Mouse (Mus musculus): ENCODE measurements at regions not wholly inside any gene's neighbourhood (a gene's known extent, or its start where the extent isn't known, plus 50 kb on each side); places are given as distances from the start of the nearest gene placed in this dataset.

DNA sequence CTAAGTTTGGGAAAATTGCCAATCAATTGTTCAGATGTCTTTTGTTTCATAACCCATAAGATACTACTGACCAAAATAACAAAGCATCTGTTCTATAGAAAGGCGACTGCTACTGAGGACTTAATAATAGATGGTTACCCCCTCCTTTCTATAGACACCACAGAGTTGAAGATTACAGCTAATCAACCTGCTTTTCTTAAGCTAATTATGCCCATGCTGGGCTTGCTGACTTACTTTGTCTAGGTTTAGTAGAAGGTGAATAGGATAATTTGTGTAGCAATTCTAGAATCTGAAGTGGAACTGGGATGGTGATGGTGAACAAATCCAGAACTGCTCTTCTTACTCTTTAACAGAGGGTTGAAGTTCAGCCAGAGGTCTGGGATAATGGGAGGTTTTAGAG is 53.8 kb upstream of the Tbx18 start:
- in situ Hi-C loops (cut with MboI; ENCODE audit: low pct_unique_long_range_greater_than_20kb in 1 of 2, low sequenced_read_pairs in 2 of 2, unreplicated experiment in 1 of 2), result no loop called here

DNA sequence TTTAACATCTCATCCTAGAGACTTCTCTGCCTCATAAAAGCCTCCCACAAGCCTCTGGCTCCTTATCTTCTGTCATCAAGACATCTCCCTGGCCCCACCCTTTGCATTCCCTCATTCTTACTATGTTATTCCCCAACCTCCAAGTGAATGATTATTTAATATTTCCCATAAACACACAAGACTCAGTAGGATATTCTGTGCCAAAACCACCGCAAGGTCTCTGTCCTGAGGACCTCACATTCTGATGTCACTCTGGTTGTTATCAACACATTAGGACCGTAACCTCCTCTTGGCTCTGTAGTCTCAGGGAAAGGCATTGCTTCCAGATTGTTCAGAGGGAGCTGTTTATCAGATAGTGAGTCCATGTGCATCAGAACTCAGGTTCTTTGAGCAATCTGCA is 80.7 kb upstream of the Tbx18 start:
- in situ Hi-C loops (cut with MboI; ENCODE audit: low pct_unique_long_range_greater_than_20kb in 1 of 2, low sequenced_read_pairs in 2 of 2, unreplicated experiment in 1 of 2), result no loop called here

DNA sequence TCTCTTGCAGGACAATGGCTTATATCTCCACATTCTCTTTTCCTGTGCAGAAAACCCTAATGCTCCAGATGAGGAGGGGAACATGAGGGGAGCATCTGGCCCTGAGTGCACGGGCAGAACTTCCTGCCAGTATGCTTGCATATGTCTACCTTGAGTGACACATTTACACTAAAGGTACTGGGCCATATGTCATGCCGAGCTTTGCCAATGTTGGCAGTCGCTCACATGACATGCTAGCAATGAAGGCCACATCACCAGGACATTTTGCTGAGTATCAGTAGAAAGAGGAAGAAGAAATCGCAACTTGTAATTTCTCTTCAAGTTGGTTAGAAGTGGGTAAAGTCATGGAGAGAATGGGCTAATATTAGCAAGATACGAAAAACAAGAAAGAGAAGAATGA is 91.2 kb upstream of the Tbx18 start:
- in situ Hi-C loops (cut with MboI; ENCODE audit: low pct_unique_long_range_greater_than_20kb in 1 of 2, low sequenced_read_pairs in 2 of 2, unreplicated experiment in 1 of 2), result no loop called here

DNA sequence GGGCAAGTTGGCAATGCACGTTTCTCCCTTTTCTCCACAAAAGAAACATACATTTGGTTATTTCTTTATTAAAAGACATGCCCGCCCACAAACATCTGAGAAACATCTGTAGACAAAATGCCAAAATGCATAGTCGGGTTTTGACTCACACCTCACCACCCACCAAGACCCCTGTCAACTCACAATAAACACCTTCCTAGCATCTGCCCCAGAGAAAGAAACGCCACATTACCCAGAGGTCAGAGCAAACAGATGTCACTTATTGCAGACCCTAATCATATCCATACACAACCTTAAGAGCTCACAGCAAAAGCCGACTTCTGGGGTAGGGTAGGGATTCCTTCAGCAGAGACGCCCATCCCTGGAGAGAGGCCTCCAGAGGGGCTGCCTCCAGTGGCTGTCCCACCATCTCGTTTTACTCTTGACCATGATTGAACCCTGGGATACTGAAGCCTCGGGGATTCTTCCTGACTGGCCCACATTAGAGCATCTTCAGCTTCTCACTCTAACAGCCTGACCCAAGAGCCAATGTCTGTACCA is 93.7 kb upstream of the Tbx18 start:
- in situ Hi-C loops (cut with MboI; ENCODE audit: low pct_unique_long_range_greater_than_20kb in 1 of 2, low sequenced_read_pairs in 2 of 2, unreplicated experiment in 1 of 2), result no loop called here

DNA sequence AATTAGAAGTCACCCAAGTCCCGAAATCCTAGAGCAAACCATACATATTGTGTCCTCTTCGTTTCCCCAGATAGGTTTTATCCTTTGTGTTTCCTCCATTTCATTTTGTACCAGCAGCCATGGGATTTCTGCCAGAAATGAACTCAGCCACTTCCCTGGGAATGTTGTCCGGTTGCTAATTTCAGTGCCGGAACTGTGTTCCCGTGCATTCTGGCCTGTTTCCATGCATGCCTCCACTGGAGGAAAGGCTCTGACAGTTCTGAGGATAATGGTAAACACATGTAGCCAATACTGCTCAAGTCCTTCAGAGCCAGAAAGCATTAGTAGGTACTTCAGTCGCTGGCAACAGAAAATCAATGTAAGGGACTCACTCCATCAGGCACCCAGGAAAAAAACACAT is 112.8 kb upstream of the Tbx18 start:
- in situ Hi-C loops (cut with MboI; ENCODE audit: low pct_unique_long_range_greater_than_20kb in 1 of 2, low sequenced_read_pairs in 2 of 2, unreplicated experiment in 1 of 2), result no loop called here

DNA sequence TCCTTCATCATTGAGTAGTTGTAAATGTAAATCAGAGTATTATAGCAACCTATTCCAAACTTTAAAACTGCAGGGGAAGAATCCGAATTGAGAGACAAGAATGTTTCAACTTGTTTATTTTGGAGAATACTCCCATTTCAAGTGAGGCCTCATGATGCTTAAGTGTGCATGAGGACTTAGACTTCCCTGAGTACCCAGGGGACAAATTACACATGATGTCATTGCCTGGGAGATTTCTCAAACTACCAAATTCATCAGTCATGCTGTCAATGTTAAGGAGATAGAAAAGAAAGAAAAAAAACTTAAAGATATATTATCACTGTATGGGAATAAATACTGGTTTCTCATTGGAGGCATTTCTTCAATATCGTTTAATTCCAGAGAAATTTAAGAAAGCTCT is 113.4 kb upstream of the Tbx18 start:
- in situ Hi-C loops (cut with MboI; ENCODE audit: low pct_unique_long_range_greater_than_20kb in 1 of 2, low sequenced_read_pairs in 2 of 2, unreplicated experiment in 1 of 2), result no loop called here

DNA sequence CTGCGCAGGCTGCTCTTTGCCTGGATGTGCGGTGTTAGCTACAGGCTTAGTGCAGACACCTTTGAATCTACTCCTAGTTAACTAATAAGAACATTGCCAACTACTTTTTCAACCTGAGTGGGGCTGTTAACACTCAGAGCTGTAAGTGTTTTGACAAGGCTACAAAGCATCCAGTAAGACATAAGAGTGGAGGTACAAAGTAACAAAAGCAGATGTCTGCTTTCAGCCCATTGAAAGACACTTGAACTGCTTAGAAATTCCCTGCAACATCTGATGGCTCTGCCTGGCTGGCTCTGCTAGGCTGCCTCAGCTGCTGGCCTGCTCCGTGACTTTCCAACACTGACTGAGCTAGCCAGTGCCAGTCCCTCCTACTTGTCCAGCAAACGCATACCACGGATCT is 117.8 kb upstream of the Tbx18 start:
- in situ Hi-C loops (cut with MboI; ENCODE audit: low pct_unique_long_range_greater_than_20kb in 1 of 2, low sequenced_read_pairs in 2 of 2, unreplicated experiment in 1 of 2), result no loop called here

DNA sequence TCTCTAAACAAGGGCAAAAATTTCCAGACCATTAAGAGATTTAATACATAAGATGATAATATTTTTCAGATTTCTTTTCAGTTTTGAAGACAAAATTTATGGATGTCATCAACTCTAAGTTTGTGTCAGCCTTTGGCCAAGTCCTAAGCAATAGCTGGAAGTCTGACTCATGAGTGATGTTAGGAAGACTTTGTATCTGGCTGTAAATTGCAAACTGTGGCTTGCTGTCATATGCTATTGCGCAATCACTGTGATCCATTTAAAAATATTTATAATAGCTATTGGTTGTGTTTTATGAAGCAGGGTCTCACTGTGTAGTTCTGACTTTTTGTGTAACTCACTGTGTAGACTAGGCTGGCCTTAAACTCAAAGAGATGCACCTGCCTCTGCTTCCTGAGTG is 119.1 kb upstream of the Tbx18 start:
- in situ Hi-C loops (cut with MboI; ENCODE audit: low pct_unique_long_range_greater_than_20kb in 1 of 2, low sequenced_read_pairs in 2 of 2, unreplicated experiment in 1 of 2), result no loop called here

DNA sequence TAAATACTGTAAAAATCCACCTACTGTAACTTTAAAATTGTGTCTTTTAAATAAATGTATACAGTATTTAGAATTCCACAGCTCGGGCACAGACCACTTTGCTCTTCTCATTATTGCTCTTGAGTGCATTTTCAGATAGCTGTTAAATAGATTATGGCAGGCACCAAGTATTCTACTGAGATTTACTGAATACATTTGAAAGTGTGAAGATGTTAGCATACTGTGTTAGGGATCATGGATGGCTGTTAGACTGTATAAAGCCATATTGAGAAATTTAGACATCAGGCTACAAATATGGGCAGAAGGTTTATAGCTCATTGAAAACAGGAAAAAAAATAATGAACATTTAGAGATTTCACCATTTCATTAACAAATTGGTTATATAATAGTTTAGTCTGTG is 130.5 kb upstream of the Tbx18 start:
- in situ Hi-C loops (cut with MboI; ENCODE audit: low pct_unique_long_range_greater_than_20kb in 1 of 2, low sequenced_read_pairs in 2 of 2, unreplicated experiment in 1 of 2), result no loop called here

DNA sequence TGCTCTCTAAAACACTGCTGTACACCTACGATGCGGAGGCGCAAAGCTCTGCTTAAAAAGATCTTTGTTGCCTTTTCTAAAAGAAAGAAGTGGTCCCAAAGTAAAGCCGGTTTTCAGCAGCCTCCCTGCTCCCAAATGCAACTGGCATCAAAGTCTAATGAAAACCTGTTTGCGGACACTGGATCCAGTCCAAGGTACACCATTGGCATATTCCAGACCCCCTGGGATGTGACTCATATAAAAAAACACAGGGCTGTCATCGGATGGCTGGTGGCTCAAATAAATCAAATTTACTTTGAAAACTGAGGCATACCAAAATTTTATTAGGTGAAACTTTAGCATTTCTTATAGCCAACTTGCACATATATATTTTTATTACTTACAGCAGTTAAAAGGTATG is 134.2 kb upstream of the Tbx18 start:
- in situ Hi-C loops (cut with MboI; ENCODE audit: low pct_unique_long_range_greater_than_20kb in 1 of 2, low sequenced_read_pairs in 2 of 2, unreplicated experiment in 1 of 2), result no loop called here

DNA sequence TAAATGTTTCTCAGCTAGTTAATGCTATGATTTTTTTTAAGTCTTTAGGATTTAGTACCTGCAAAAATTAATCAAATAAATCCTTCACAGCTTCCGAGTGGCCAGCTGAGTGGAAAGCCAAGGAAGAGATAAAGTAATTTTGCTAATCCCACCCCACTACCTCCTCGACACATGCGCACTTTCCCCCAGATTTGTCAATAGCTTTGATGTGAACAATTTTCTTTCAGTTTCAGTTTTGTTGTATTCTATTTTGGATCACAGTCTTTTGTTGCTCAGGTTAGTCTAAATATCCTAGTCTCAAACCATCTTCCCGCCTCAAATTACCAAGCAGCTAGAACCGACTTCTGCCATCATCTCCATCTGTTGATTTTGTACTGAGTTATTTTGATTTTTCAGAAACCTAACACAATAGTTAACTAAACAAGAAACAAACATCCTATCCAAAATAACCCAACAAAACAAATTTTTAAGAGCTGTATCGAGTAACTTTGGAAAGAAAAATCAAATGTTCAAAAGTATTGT is 141.4 kb upstream of the Tbx18 start:
- in situ Hi-C loops (cut with MboI; ENCODE audit: low pct_unique_long_range_greater_than_20kb in 1 of 2, low sequenced_read_pairs in 2 of 2, unreplicated experiment in 1 of 2), result no loop called here

DNA sequence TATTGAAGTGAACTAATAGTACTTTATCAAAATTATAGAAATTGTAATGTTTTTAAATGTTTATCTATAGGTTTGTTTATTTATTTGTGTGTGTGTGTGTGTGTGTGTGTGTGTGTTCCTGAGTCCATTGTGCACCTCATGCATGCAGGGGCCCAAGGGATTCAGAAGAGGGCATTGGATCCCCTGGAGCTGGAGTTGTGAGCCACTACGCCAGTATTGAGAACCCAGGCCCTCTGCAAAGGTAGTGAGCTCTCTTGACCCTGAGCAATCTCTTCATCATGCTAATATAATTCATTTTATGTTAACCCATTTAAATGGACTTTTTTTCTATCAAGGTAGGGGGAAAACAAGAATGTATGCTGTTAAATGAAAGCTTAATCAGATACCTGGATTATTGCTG is 151.5 kb upstream of the Tbx18 start:
- in situ Hi-C loops (cut with MboI; ENCODE audit: low pct_unique_long_range_greater_than_20kb in 1 of 2, low sequenced_read_pairs in 2 of 2, unreplicated experiment in 1 of 2), result no loop called here

DNA sequence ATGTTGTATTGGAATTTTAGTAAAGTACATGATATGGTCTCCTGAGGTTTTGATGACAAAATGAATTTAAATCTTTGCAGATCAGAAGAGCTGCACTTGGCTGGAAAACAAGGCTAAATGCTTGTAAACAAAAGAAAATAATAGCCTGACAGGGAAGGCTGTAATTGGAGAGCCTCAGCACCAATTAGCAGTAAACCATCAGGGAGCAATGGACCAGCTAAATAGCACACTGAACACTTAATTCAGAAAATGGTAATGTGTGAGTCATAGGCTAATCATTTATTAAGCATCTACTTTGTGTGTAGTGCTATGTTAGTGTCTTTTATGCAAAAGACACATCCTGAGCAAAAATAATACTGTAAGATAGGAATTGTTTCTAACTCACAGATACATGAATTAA is 152.0 kb upstream of the Tbx18 start:
- in situ Hi-C loops (cut with MboI; ENCODE audit: low pct_unique_long_range_greater_than_20kb in 1 of 2, low sequenced_read_pairs in 2 of 2, unreplicated experiment in 1 of 2), result no loop called here

DNA sequence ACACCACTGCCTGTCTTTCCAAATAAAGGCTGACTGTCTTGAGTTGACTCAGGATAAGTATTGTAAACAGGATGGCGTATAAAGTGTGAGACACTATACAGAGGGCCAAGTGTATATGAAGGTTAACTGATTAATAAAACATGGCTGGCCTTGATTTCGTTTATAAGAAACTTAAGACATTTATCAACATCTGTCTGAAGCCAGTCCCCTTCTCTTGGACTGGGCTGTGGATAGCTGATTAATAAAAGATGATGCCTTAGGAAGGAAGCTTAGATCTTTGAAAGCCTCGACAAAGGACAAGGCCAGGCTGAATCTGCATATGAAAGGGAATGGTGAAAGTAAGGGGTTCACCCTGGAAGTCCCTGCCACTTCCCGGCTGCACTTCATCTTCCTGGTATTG is 163.0 kb upstream of the Tbx18 start:
- in situ Hi-C loops (cut with MboI; ENCODE audit: low pct_unique_long_range_greater_than_20kb in 1 of 2, low sequenced_read_pairs in 2 of 2, unreplicated experiment in 1 of 2), result no loop called here

DNA sequence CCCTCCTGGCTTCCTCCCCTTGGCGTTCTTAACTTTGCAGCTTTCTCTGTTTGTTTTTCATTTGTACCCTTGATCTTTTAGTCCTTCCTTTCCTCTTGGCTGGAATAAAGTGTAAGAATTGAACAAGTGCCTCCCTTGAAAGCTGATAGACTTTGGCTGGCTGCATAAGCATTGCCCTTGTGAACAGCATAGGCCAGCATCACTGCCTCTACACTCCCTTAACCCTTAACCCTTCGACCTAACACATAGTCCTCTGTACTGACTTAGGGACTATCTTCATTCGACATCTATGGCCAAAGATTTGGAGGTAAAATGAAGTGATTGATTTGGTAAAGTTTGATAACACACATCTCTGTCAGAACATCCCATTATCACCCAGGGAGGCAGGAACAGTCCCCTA is 163.5 kb upstream of the Tbx18 start:
- in situ Hi-C loops (cut with MboI; ENCODE audit: low pct_unique_long_range_greater_than_20kb in 1 of 2, low sequenced_read_pairs in 2 of 2, unreplicated experiment in 1 of 2), result no loop called here

DNA sequence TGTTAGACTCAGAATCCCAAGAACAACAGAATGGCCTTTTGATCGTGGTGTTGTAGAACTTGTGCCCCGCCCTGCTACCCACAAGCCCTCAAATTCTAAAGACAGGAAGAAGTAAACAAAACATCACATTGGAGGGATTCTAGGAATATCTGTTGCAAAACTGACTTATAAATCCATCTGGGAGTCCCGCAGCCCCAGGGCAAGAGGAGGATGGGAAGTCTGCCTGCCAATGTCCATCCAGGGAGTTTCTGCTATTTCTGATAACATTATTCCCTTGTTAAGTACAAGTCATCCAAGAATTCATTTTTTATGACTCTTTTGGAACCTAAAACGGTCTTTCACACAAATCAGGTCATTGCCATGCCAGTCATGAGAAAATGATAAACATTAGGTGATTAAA is 164.5 kb upstream of the Tbx18 start:
- in situ Hi-C loops (cut with MboI; ENCODE audit: low pct_unique_long_range_greater_than_20kb in 1 of 2, low sequenced_read_pairs in 2 of 2, unreplicated experiment in 1 of 2), result no loop called here

DNA sequence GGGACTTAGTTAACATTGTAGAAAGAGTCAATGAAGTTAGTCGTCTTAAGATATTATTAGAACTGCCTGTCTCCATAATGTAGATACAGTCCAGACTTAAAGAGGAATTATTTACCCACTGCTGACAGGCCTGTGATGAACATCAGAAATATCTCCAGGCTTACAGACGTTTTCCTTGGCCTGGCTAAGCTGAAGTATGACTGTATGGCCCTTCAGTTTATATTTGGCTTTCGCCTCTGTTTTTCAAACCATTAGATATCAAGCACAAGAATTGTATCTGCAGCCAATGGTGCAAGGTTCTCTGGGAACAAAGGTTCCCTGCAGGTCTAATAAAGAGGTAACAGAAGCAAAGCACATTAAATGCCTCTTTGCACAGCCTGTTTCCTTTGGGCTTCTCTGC is 166.3 kb upstream of the Tbx18 start:
- in situ Hi-C loops (cut with MboI; ENCODE audit: low pct_unique_long_range_greater_than_20kb in 1 of 2, low sequenced_read_pairs in 2 of 2, unreplicated experiment in 1 of 2), result no loop called here

DNA sequence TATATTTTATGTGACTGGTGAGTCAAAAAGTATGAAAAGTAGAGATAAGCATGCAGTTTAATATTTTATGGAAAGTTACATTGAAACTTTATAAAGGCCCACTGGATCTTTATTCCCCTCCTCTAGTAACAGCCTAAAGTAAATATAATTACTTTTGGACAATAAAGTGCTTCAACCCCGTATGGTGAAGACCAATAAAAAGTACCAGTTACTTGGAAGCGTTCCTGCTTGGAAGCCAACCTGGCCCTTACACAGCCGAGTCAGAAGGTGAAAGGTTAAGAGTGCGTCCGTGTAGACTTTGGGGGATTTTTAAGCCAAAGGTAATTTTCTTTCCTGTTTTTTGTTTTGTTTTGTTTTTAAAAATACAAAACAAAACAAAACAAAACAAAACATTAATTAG is 168.3 kb upstream of the Tbx18 start:
- in situ Hi-C loops (cut with MboI; ENCODE audit: low pct_unique_long_range_greater_than_20kb in 1 of 2, low sequenced_read_pairs in 2 of 2, unreplicated experiment in 1 of 2), result no loop called here

DNA sequence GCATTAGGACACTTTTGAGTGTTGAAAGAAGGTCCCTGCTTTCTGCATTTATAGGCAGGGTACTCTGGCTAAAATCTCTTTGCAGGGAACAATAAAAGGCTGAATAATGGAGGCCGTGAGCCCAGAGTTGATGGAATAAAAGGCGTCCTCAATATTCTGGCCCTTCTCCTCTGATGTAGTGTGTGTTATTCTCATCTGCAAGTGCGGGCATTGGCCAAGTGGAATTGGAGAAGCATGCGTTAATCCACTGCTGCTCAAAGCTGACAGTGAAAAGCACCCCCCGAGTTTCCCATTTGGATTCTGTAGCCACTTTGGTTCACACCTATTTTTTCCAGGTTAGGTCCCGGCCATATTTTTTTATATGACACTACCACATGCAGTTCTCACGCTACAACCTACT is 168.7 kb upstream of the Tbx18 start:
- in situ Hi-C loops (cut with MboI; ENCODE audit: low pct_unique_long_range_greater_than_20kb in 1 of 2, low sequenced_read_pairs in 2 of 2, unreplicated experiment in 1 of 2), result no loop called here

DNA sequence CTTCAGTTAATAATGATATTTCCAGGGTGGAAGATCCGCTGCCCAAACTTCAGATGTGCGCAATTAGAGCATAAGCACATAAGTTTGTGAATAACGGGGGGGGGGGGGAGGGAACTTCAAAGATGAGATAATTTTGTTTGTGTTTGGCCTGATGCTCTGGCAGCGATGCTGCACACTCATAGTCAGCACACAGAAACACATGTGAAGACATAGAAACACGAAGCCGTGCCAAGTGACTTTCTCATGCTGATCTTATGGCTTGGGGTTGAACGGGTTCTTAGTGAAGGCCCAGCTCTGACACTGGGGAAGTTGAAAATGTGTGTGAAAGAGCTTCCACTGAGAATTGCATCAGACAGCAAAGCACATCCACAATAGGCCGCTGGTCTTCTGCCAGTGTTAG is 190.2 kb upstream of the Tbx18 start:
- in situ Hi-C loops (cut with MboI; ENCODE audit: low pct_unique_long_range_greater_than_20kb in 1 of 2, low sequenced_read_pairs in 2 of 2, unreplicated experiment in 1 of 2), result no loop called here

DNA sequence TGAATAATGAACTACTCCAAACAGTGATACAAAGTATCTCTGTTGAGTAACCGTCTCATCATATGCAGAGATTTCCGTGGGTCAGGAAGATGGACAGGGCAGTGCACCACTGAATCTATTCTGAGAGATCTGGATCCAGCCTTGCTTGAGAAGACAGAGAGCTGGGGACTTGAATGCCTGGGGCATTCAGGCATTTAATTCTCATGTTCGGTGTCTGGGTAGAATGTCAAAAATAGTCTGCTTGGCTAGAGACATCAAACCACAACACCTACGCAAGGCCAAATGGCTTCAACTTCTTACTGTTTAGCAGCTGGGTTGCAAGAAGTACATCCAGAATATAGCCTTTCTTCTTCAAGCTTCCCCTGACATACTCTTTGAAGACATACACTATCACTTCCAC is 194.1 kb upstream of the Tbx18 start:
- in situ Hi-C loops (cut with MboI; ENCODE audit: low pct_unique_long_range_greater_than_20kb in 1 of 2, low sequenced_read_pairs in 2 of 2, unreplicated experiment in 1 of 2), result no loop called here
